Mouse (Mus musculus): ENCODE measurements around the gene Wfdc12. TPM values are rescaled to one million over a fixed set of nuclear protein-coding genes. Genes with fewer than 3 reads are reported as not detected.

Wfdc12 gene
- polyA plus RNA-seq (2015; fragmentation: Nextera tagmentation; extraction: Ambion mirVana), result 0.33 and 1.1 TPM in 2 replicates

DNA sequence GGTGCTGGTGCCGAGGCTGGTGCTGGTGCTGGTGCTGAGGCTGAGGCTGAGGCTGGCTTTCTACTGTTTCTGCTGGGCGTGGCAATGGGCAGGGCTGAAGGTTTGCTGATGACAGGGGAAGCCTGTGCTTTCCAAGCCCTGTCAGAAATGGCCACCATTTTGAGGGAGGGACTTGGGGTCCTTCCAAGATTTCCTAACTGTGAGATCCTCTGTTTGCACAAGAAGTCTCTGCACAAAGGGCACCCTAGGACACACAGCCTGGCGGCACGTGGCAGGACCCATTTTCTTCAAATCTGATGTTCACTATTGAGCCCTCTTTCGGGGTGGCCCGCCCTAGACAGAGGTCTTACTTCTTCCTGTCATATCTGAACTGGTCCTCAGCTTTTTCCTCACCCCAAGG lies at the start of gene Wfdc12:
Gene Wfdc12, minus strand, starts transcription at position 33 of the 400 bp plus-strand sequence.

DNA sequence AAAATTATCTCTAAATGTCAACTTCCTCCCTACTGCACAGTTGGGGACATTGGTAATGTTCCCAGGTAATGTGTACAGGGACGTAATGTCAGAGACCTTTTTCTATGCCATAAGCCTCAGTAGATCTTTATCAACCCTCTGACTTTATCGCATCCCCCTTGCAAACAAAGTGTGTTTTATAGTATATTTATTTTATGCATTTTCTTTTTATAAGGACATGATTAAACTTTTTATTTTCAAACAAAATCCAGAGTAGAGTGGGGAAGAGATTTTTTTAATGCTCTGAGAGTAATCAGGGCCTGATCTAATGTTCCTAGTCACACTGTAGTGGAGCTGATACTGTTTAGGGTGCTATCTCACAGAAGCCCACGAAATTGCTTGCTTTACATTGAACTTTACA lies 48.0 kb upstream of the Wfdc12 start, which contains the start of gene Svs2:
Gene Svs2, minus strand, starts transcription at position 101 of the 400 bp plus-strand sequence.

DNA sequence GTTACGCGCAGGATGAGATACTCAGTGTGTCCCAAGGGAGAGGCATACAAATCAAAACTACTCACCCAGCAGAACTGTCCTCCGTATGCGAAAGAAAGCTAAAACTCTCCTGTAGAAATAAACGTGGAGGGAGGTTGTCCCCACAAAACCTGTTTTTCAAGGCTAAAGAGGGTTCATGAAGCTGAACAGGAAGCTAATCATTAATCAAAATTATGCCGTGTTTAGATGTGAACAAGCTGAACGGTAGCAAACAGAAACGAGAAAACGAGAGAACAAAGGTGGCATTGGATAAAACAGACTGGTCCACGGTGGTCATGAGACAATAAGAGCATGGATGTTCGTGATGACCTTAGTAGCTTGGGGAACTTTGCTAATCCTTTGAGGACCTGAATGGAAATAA lies 31.1 kb upstream of the Wfdc12 start, which contains the start of gene Wfdc15b:
Gene Wfdc15b, minus strand, starts transcription at position 139 of the 400 bp plus-strand sequence.

DNA sequence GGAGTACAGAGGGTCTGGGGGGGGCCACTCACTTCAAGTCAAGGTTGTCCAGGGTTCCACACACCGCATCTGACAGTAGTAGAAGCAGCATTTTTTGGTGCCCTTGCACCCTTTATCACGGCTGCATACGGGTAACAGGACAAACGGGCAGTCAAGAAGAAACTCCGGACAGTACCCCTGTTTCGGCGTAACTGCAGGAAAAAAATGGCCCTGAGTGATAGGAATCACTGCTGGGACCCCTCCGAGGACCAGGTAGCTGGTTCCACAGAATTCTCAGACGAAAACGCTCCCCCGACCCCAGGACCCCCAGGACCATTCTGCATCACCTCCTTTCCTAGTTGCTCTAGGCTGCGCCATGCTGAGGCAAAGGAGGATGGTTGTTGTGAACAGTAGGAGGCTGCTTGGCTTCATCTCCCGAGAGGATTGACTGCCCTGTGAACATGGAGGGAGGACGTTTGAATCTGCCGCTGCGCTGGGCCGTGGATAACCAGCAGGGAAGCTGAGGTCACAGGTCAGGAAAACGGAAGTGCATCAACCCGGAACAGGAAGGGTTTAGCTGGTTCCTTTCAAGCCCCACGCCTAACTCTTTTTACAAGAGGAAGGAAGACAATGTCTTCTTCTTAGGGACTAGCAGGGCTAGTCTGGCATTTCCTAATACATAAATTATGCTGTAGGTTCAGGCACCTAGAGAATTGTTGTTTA lies 9.4 kb upstream of the Wfdc12 start, which contains the start of gene Wfdc15a:
Gene Wfdc15a, minus strand, starts transcription at position 505 of the 702 bp plus-strand sequence.

DNA sequence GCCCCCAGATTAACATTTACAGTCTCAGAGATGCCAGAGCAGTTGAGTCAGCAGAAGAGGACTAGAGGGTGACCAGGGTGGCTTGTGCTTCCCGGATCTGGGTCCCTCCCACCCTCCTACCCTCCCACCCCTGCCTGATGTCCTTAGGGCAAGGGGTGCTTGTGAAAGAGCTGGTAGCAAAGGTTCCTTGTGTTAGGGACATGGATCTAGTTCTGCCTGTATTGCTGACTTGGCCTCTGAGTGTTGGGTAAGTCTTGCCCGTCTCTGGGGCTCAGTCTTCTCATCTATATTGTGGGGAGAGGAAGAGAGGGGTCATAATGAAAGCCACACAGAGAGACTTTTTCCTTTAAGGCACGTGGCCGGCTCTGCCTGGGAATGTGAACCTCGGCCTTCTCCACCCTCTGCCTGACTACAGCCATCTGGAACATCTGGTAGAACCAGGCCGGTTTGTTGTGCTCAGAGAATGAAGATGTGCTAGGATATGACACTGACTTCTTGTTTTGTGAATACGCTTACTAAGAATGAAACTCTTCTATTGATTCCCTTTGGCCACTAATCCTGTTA lies 7.6 kb downstream of the Wfdc12 start, which contains the start of gene Wfdc5:
Gene Wfdc5, minus strand, starts transcription at position 51 of the 564 bp plus-strand sequence.

DNA sequence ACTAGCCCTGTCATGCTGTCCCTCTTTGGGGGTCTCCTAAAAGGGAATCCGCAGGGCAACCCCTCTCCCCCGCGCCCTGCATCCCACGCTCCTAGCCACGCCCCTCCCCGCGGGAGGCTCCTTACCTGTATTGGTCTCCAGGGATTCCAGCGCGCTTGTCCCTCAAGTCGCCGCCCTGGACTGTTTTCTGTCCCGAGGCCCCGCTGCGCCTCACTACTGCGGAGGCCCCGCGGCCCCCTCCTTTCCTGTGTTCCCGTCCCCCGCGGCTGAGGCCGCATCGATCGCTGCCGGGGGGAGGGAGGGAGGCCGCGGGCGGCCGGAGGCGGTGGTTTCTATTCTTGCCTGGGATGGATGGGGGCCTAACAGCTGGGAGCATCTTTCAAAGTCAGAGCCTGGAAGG lies 19.5 kb downstream of the Wfdc12 start, which contains the start of gene Kcns1:
Gene Kcns1, minus strand, starts transcription at position 212 of the 400 bp plus-strand sequence.

Other genes with a start within 250 kb of the Wfdc12 start
- gene Ywhab, start 195.6 kb downstream of the Wfdc12 start, polyA plus RNA-seq (2015; fragmentation: Nextera tagmentation; extraction: Ambion mirVana), result 229 and 252 TPM in 2 replicates
- gene Pabpc1l, start 165.2 kb downstream of the Wfdc12 start, polyA plus RNA-seq (2015; fragmentation: Nextera tagmentation; extraction: Ambion mirVana), result 3.4 and 4.4 TPM in 2 replicates
- gene Stk4, start 120.3 kb downstream of the Wfdc12 start, polyA plus RNA-seq (2015; fragmentation: Nextera tagmentation; extraction: Ambion mirVana), result 10.2 and 10.4 TPM in 2 replicates
- gene Tomm34, start 119.4 kb downstream of the Wfdc12 start, polyA plus RNA-seq (2015; fragmentation: Nextera tagmentation; extraction: Ambion mirVana), result 31.1 and 47.5 TPM in 2 replicates
- 0.23 TPM in 1 of 2 replicates, not detected in the other for gene Kcns1, start 19.5 kb downstream of the Wfdc12 start, polyA plus RNA-seq (2015; fragmentation: Nextera tagmentation; extraction: Ambion mirVana)
- gene Wfdc5, start 7.9 kb downstream of the Wfdc12 start, polyA plus RNA-seq (2015; fragmentation: Nextera tagmentation; extraction: Ambion mirVana), result 0.09 TPM in 1 of 2 replicates, not detected in the other
- 0.41 TPM in 1 of 2 replicates, not detected in the other for gene Wfdc15a, start 9.5 kb upstream of the Wfdc12 start, polyA plus RNA-seq (2015; fragmentation: Nextera tagmentation; extraction: Ambion mirVana)
- gene Wfdc15b, start 31.1 kb upstream of the Wfdc12 start, polyA plus RNA-seq (2015; fragmentation: Nextera tagmentation; extraction: Ambion mirVana), result 2.6 and 3.9 TPM in 2 replicates
- gene Svs2, start 47.9 kb upstream of the Wfdc12 start, polyA plus RNA-seq (2015; fragmentation: Nextera tagmentation; extraction: Ambion mirVana), result not detected in 2 replicates
- gene Svs3b, start 66.0 kb upstream of the Wfdc12 start, polyA plus RNA-seq (2015; fragmentation: Nextera tagmentation; extraction: Ambion mirVana), result not detected in 2 replicates
- gene Svs4, start 87.9 kb upstream of the Wfdc12 start, polyA plus RNA-seq (2015; fragmentation: Nextera tagmentation; extraction: Ambion mirVana), result not detected in 2 replicates
- not detected in 2 replicates for gene Svs3a, start 98.7 kb upstream of the Wfdc12 start, polyA plus RNA-seq (2015; fragmentation: Nextera tagmentation; extraction: Ambion mirVana)
- gene Svs6, start 126.1 kb upstream of the Wfdc12 start, polyA plus RNA-seq (2015; fragmentation: Nextera tagmentation; extraction: Ambion mirVana), result not detected in 2 replicates
- 0.23 TPM in 1 of 2 replicates, not detected in the other for gene Svs5, start 142.1 kb upstream of the Wfdc12 start, polyA plus RNA-seq (2015; fragmentation: Nextera tagmentation; extraction: Ambion mirVana)
- 86.2 and 166 TPM in 2 replicates for gene Slpi, start 198.5 kb upstream of the Wfdc12 start, polyA plus RNA-seq (2015; fragmentation: Nextera tagmentation; extraction: Ambion mirVana)
- gene Rbpjl, start 212.5 kb upstream of the Wfdc12 start, polyA plus RNA-seq (2015; fragmentation: Nextera tagmentation; extraction: Ambion mirVana), result 0.21 and 0.22 TPM in 2 replicates
- gene Matn4, start 214.6 kb upstream of the Wfdc12 start, polyA plus RNA-seq (2015; fragmentation: Nextera tagmentation; extraction: Ambion mirVana), result 3.6 and 5.5 TPM in 2 replicates

Data from adrenal gland, postnatal 0 days (tissue).